Mouse (Mus musculus) intestine, embryonic 14.5 days (tissue): ENCODE measurements around the gene Iffo2. TPM values are rescaled to one million over a fixed set of nuclear protein-coding genes. Genes with fewer than 3 reads are reported as not detected.
"Not testable (repeated sequence)": the region's sequence is repeated elsewhere in the genome, so short reads cannot be mapped to it uniquely, and the experiment has no call there.

Experiments used
- ATAC-seq: fragments of 200-750 bp; cut with Nextera tagmentation; replicated peaks from 2 replicates; pipeline ENCODE4 v1.8.0; 2017; ENCODE audit warnings: low read depth, moderate number of reproducible peaks, moderate TSS enrichment, moderate library complexity; ENCODE audit not compliant: low FRiP score, low TSS enrichment
- DNase-seq: peaks from one replicate; pipeline ENCODE4 v3.0.0-alpha.2; 2018; ENCODE audit warnings: low spot score
- H3K27ac ChIP-seq: fragments of 300-500 bp; sonication (generic); 2 replicates; pipeline ENCODE4 v1.5.1; 2014; ENCODE audit warnings: low read depth, mild to moderate bottlenecking, control low read depth
- H3K27me3 ChIP-seq: fragments of 300-500 bp; sonication (generic); replicated peaks from 2 replicates; pipeline ENCODE4 v1.6.1; 2014; ENCODE audit warnings: low read length, control low read depth; ENCODE audit not compliant: control insufficient read depth, insufficient read depth
- H3K36me3 ChIP-seq: fragments of 300-500 bp; sonication (generic); 2 replicates; pipeline ENCODE4 v1.6.1; 2014; ENCODE audit warnings: low read length, control low read depth; ENCODE audit not compliant: control insufficient read depth, insufficient read depth
- H3K4me1 ChIP-seq: fragments of 300-500 bp; sonication (generic); replicated peaks from 2 replicates; pipeline ENCODE4 v1.6.1; 2014; ENCODE audit warnings: low read length, control low read depth, mixed read lengths; ENCODE audit not compliant: control insufficient read depth, insufficient read depth
- H3K4me2 ChIP-seq: fragments of 300-500 bp; sonication (generic); 2 replicates; pipeline ENCODE4 v1.6.1; 2014; ENCODE audit warnings: low read length
- H3K4me3 ChIP-seq: fragments of 300-500 bp; sonication (generic); 2 replicates; pipeline ENCODE4 v1.5.1; 2014; ENCODE audit warnings: low read depth, low read length, control low read depth, mixed read lengths
- H3K9ac ChIP-seq: fragments of 300-500 bp; sonication (generic); 2 replicates; pipeline ENCODE4 v1.6.1; 2014; ENCODE audit warnings: mild to moderate bottlenecking, low read length
- H3K9me3 ChIP-seq: fragments of 300-500 bp; sonication (generic); 2 replicates; pipeline ENCODE4 v1.6.1; 2016; ENCODE audit warnings: low read length, control low read depth; ENCODE audit not compliant: control insufficient read depth
- WGBS: fragments of 180-500 bp; shearing (Covaris S2); extraction: QIAGEN DNeasy Blood & Tissue Kit; methylation state at CpG from one replicate; pipeline ENCODE4 v1.1.7; 2014; 5-methylcytosine and 5-hydroxymethylcytosine counted together
- polyA plus RNA-seq: library from polyadenylated mRNA; unstranded; fragments of >200 nt; fragmentation: Nextera tagmentation; extraction: Ambion mirVana; gene quantifications from 2 replicates; pipeline ENCODE4 v1.2.1, GENCODE M21; 2014

The Iffo2 gene
- 5.1 and 5.2 TPM in 2 replicates for polyA plus RNA-seq

GRCm38 (mm10) chr4:139530248-139530647 lies at the start of gene Iffo2:
Gene Iffo2 (plus strand): TSS chr4:139530548.
- 80% methylated on average over 5 of the region's 5 CpGs for WGBS
- H3K27me3 ChIP-seq, H3K9me3 ChIP-seq, H3K27ac ChIP-seq, H3K4me3 ChIP-seq, ATAC-seq, H3K36me3 ChIP-seq, H3K9ac ChIP-seq, H3K4me1 ChIP-seq, DNase-seq, H3K4me2 ChIP-seq: not testable (repeated sequence)

DNA sequence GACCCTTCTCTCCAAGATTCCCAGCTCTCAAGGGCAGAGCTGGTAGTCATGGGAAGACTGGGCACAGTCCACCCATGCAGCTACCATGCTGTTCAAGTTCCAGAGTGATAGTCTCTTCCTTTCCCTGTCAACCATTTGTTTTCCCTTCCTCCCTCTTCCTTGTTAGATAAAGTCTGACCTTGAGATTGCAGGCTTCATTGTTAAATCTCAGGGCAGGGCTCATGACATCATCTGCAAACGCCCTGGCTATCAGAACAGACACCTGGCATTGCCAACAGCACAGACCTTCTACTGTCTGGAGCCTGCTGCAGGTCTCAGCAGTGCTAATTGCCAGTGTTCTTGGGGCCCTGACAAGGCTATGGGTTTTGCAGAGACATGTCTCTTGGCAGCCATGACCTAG lies 48.9 kb upstream of the Iffo2 start:
- H3K27ac ChIP-seq = 0 out of 2 replicates have a peak overlapping the region, but pooled peaks have one; percentile 51
- peak; percentile 68 for ATAC-seq

GRCm38 (mm10) chr4:139483461-139484105 lies 46.8 kb upstream of the Iffo2 start:
- no peak for ATAC-seq
- H3K27ac ChIP-seq = no peak overlapping the region
- no peak overlapping the region for H3K4me2 ChIP-seq
- no peak overlapping the region for H3K4me3 ChIP-seq
- 88% methylated on average over 8 of the region's 8 CpGs for WGBS
- H3K9me3 ChIP-seq = no peaks in the 10 kb centered on the region
- H3K36me3 ChIP-seq = peaks cover 96% of the 10 kb centered on the region
- no peaks in the 10 kb centered on the region for H3K27me3 ChIP-seq
- no peaks in the 10 kb centered on the region for H3K4me1 ChIP-seq
- no peak overlapping the region for H3K9ac ChIP-seq
- DNase-seq = no peak

More for the DNA sequence above, 48.9 kb upstream of the Iffo2 start:
- no peaks in the 10 kb centered on the region for H3K4me1 ChIP-seq
- no peaks in the 10 kb centered on the region for H3K27me3 ChIP-seq
- H3K4me2 ChIP-seq = no peak overlapping the region
- H3K9me3 ChIP-seq = no peaks in the 10 kb centered on the region
- H3K4me3 ChIP-seq = no peak overlapping the region
- DNase-seq = no peak
- WGBS = 65% methylated on average over 1 of the region's 1 CpGs
- peaks cover 95% of the 10 kb centered on the region for H3K36me3 ChIP-seq
- H3K9ac ChIP-seq = no peak overlapping the region

DNA sequence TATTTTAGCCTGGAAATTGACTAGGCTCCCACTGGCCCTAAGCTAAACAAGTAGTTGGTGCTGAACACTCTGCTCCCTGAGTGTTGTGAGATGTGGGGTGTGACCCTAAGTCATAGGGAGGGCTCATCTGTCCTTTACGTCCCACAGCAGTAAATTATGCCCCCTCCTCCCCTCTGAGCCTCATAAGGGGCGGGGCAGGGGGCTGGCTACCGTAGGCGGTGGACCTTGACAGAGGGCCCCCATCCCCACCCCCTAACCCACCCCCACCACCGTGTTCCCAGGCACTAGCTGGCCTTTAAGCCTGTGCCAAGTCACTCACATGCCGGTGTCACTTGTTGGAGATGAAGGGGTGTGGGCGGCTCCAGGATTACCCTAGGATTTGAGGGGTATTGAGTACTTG lies 45.9 kb upstream of the Iffo2 start:
- Histone ChIP-seq H3K9me3 (no peaks in the 10 kb centered on the region), H3K4me3 (no peak overlapping the region), H3K4me2 (no peak overlapping the region), H3K27ac (no peak overlapping the region), H3K9ac (no peak overlapping the region), H3K4me1 (no peaks in the 10 kb centered on the region), H3K36me3 (peaks cover 96% of the 10 kb centered on the region), H3K27me3 (no peaks in the 10 kb centered on the region)
- WGBS = 73% methylated on average over 7 of the region's 7 CpGs
- DNase-seq (no peak), ATAC-seq (no peak)

DNA sequence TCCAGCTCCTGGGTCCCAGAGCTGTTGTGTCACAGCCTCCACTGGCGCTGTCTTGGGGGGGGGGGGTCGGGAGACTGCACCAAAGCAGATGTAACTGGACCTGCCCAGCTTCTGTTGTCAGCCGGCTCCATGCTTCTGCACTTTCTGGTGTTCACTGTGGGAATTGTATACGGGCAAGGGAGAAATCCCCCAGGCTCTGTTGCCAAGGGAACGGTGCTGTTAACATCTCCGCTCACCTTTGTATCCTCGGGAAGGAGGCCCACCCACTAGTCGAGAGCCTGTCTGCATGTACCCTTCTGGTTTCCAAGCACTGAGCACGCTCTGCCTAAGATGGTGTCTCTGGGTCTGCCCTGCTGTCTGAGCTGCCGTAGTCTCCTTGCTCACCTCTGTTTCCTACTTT lies 43.3 kb upstream of the Iffo2 start:
- H3K27ac ChIP-seq = no peak overlapping the region
- H3K9ac ChIP-seq = no peak overlapping the region
- no peaks in the 10 kb centered on the region for H3K4me1 ChIP-seq
- DNase-seq (no peak), ATAC-seq (no peak)
- no peak overlapping the region for H3K4me3 ChIP-seq
- no peaks in the 10 kb centered on the region for H3K9me3 ChIP-seq
- 60% methylated on average over 10 of the region's 10 CpGs for WGBS
- H3K36me3 ChIP-seq = peaks cover 96% of the 10 kb centered on the region
- H3K4me2 ChIP-seq = no peak overlapping the region
- H3K27me3 ChIP-seq = no peaks in the 10 kb centered on the region

- no peaks in the 10 kb centered on the region for H3K27me3 ChIP-seq
- no peaks in the 10 kb centered on the region for H3K4me1 ChIP-seq
- no peak overlapping the region for H3K27ac ChIP-seq
- H3K36me3 ChIP-seq = peaks cover 84% of the 10 kb centered on the region
- H3K9ac ChIP-seq = no peak overlapping the region
- no peaks in the 10 kb centered on the region for H3K9me3 ChIP-seq
- H3K4me3 ChIP-seq = no peak overlapping the region
- ATAC-seq (no peak), DNase-seq (no peak)
- no peak overlapping the region for H3K4me2 ChIP-seq
- WGBS = 93% methylated on average over 5 of the region's 5 CpGs
Measured at GRCm38 (mm10) chr4:139488325-139488724, 42.0 kb upstream of the Iffo2 start.

GRCm38 (mm10) chr4:139489946-139490345 lies 40.4 kb upstream of the Iffo2 start:
- WGBS = 87% methylated on average over 1 of the region's 1 CpGs
- Histone ChIP-seq H3K4me2 (no peak overlapping the region), H3K36me3 (peaks cover 68% of the 10 kb centered on the region), H3K9me3 (no peaks in the 10 kb centered on the region), H3K9ac (no peak overlapping the region), H3K27me3 (no peaks in the 10 kb centered on the region), H3K4me3 (no peak overlapping the region), H3K27ac (no peak overlapping the region), H3K4me1 (no peaks in the 10 kb centered on the region)
- DNase-seq = no peak
- no peak for ATAC-seq

GRCm38 (mm10) chr4:139490413-139491055 lies 39.8 kb upstream of the Iffo2 start:
- Histone ChIP-seq H3K4me1 (no peaks in the 10 kb centered on the region), H3K4me2 (no peak overlapping the region), H3K36me3 (peaks cover 62% of the 10 kb centered on the region), H3K9ac (no peak overlapping the region), H3K27ac (no peak overlapping the region), H3K27me3 (no peaks in the 10 kb centered on the region), H3K4me3 (no peak overlapping the region), H3K9me3 (no peaks in the 10 kb centered on the region)
- 86% methylated on average over 11 of the region's 11 CpGs for WGBS
- DNase-seq (no peak), ATAC-seq (no peak)
